Mouse (Mus musculus): ENCODE results near the gene Litaf. TPM values are rescaled to one million over a fixed set of nuclear protein-coding genes. Genes with fewer than 3 reads are reported as not detected.

Gene Litaf
- polyA plus RNA-seq, 1 experiment: 107 TPM

- H3K27me3 ChIP-seq (ENCODE audit: control insufficient read depth, insufficient read depth, low read length): no peaks in the 10 kb centered on the region; the same call in 1 of the 2 replicates
- H3K4me3 ChIP-seq (ENCODE audit: control insufficient read depth, insufficient read depth, low read length): no peak overlapping the region
- H3K4me1 ChIP-seq (replicated peaks; ENCODE audit: control insufficient read depth, insufficient read depth, low read length): peaks cover 24% of the 10 kb centered on the region
- no peaks in the 10 kb centered on the region for H3K36me3 ChIP-seq (ENCODE audit: control insufficient read depth, insufficient read depth, low read length)
- H3K27ac ChIP-seq (ENCODE audit: control insufficient read depth, insufficient read depth, low read length): no peak overlapping the region
- peak; percentile 60 for DNase-seq
- 3% methylated on average over 5 of the region's 5 CpGs for WGBS
- TF ChIP-seq POLR2A (IDR thresholded peaks at IDR 0.05; ENCODE audit: control insufficient read depth, extremely low read depth, insufficient read depth, low read length, poor library complexity): no peak
Measured at GRCm38 (mm10) chr16:10969342-10969741, 96.6 kb downstream of the Litaf start.

DNA sequence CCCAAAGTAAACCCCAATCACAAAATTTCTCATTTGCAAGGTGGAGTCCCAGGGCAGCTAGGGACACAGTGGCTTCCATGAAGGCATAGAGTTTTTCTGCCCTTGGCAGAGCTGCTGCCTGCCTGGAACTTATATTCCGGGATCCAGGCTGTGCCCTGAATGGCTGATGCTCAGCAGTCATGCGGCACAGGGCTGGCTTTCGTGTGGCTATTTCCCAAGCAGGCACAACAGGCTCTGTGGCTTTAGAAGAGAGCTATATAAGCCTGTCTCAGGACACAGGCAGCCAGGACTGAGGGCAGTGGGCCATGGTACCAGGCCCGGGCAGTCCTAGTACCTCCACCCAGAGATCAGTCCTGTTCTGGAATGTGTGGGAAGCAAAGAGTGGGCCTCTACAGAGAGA, 97.7 kb downstream of the Litaf start:
- Histone ChIP-seq H3K27me3 (ENCODE audit: control insufficient read depth, insufficient read depth, low read length) (no peaks in the 10 kb centered on the region; the same call in 1 of the 2 replicates), H3K27ac (ENCODE audit: control insufficient read depth, insufficient read depth, low read length) (no peak overlapping the region), H3K36me3 (ENCODE audit: control insufficient read depth, insufficient read depth, low read length) (no peaks in the 10 kb centered on the region), H3K4me3 (ENCODE audit: control insufficient read depth, insufficient read depth, low read length) (no peak overlapping the region), H3K4me1 (replicated peaks; ENCODE audit: control insufficient read depth, insufficient read depth, low read length) (peaks cover 24% of the 10 kb centered on the region)
- TF ChIP-seq POLR2A (IDR thresholded peaks at IDR 0.05; ENCODE audit: control insufficient read depth, extremely low read depth, insufficient read depth, low read length, poor library complexity) (no peak), CTCF (IDR thresholded peaks at IDR 0.05; ENCODE audit: borderline replicate concordance, control insufficient read depth, extremely low read depth, insufficient read depth, low read length, poor library complexity) (no peak)
- no peak for DNase-seq
- WGBS: 91% methylated on average over 4 of the region's 4 CpGs

GRCm38 (mm10) chr16:10967756-10968155, 98.2 kb downstream of the Litaf start:
- TF ChIP-seq CTCF (IDR thresholded peaks at IDR 0.05; ENCODE audit: borderline replicate concordance, control insufficient read depth, extremely low read depth, insufficient read depth, low read length, poor library complexity) (no peak), POLR2A (IDR thresholded peaks at IDR 0.05; ENCODE audit: control insufficient read depth, extremely low read depth, insufficient read depth, low read length, poor library complexity) (no peak)
- H3K36me3 ChIP-seq (ENCODE audit: control insufficient read depth, insufficient read depth, low read length): no peaks in the 10 kb centered on the region
- H3K27me3 ChIP-seq (ENCODE audit: control insufficient read depth, insufficient read depth, low read length): no peaks in the 10 kb centered on the region; the same call in 1 of the 2 replicates
- WGBS: 91% methylated on average over 7 of the region's 7 CpGs
- no peak overlapping the region for H3K4me3 ChIP-seq (ENCODE audit: control insufficient read depth, insufficient read depth, low read length)
- DNase-seq: no peak
- H3K27ac ChIP-seq (ENCODE audit: control insufficient read depth, insufficient read depth, low read length): no peak overlapping the region
- peaks cover 24% of the 10 kb centered on the region for H3K4me1 ChIP-seq (replicated peaks; ENCODE audit: control insufficient read depth, insufficient read depth, low read length)

GRCm38 (mm10) chr16:10967013-10967412, 98.9 kb downstream of the Litaf start:
- no peaks in the 10 kb centered on the region for H3K36me3 ChIP-seq (ENCODE audit: control insufficient read depth, insufficient read depth, low read length)
- no peak for TF ChIP-seq CTCF (IDR thresholded peaks at IDR 0.05; ENCODE audit: borderline replicate concordance, control insufficient read depth, extremely low read depth, insufficient read depth, low read length, poor library complexity)
- TF ChIP-seq POLR2A (IDR thresholded peaks at IDR 0.05; ENCODE audit: control insufficient read depth, extremely low read depth, insufficient read depth, low read length, poor library complexity): no peak
- H3K27me3 ChIP-seq (ENCODE audit: control insufficient read depth, insufficient read depth, low read length): no peaks in the 10 kb centered on the region; the same call in 1 of the 2 replicates
- peaks cover 24% of the 10 kb centered on the region for H3K4me1 ChIP-seq (replicated peaks; ENCODE audit: control insufficient read depth, insufficient read depth, low read length)
- H3K27ac ChIP-seq (ENCODE audit: control insufficient read depth, insufficient read depth, low read length): no peak overlapping the region
- 71% methylated on average over 6 of the region's 6 CpGs for WGBS
- DNase-seq: no peak
- H3K4me3 ChIP-seq (ENCODE audit: control insufficient read depth, insufficient read depth, low read length): no peak overlapping the region

DNA sequence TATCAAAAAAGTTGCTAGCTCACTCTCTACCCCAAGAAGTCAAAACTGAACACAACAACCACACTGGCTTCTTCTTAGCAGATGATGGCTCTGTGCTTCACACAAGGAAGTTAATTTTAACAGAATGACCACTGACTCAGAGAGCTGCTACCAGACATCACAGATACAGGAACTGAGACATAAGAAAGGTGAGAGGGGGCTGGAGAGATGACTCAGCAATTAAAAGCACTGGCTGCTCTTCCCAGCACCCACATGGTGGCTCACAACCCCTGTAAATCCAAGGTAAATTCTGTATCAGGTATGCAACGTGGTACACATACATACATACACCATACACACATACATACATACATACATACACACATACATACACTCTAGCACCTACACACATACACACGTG, 100.9 kb downstream of the Litaf start:
- Histone ChIP-seq H3K27ac (ENCODE audit: control insufficient read depth, insufficient read depth, low read length) (no peak overlapping the region), H3K4me1 (replicated peaks; ENCODE audit: control insufficient read depth, insufficient read depth, low read length) (peaks cover 23% of the 10 kb centered on the region), H3K4me3 (ENCODE audit: control insufficient read depth, insufficient read depth, low read length) (no peak overlapping the region), H3K27me3 (ENCODE audit: control insufficient read depth, insufficient read depth, low read length) (no peaks in the 10 kb centered on the region; the same call in 1 of the 2 replicates), H3K36me3 (ENCODE audit: control insufficient read depth, insufficient read depth, low read length) (no peaks in the 10 kb centered on the region)
- DNase-seq: no peak
- WGBS: 82% methylated on average over 2 of the region's 2 CpGs
- TF ChIP-seq POLR2A (IDR thresholded peaks at IDR 0.05; ENCODE audit: control insufficient read depth, extremely low read depth, insufficient read depth, low read length, poor library complexity) (no peak), CTCF (IDR thresholded peaks at IDR 0.05; ENCODE audit: borderline replicate concordance, control insufficient read depth, extremely low read depth, insufficient read depth, low read length, poor library complexity) (no peak)

GRCm38 (mm10) chr16:10960916-10961315, 105.0 kb downstream of the Litaf start:
- Histone ChIP-seq H3K36me3 (ENCODE audit: control insufficient read depth, insufficient read depth, low read length) (no peaks in the 10 kb centered on the region), H3K4me1 (replicated peaks; ENCODE audit: control insufficient read depth, insufficient read depth, low read length) (peaks cover 15% of the 10 kb centered on the region; the same call in 1 of the 2 replicates), H3K27me3 (ENCODE audit: control insufficient read depth, insufficient read depth, low read length) (no peaks in the 10 kb centered on the region; the same call in 1 of the 2 replicates), H3K4me3 (ENCODE audit: control insufficient read depth, insufficient read depth, low read length) (no peak overlapping the region), H3K27ac (ENCODE audit: control insufficient read depth, insufficient read depth, low read length) (no peak overlapping the region)
- 98% methylated on average over 10 of the region's 10 CpGs for WGBS
- TF ChIP-seq CTCF (IDR thresholded peaks at IDR 0.05; ENCODE audit: borderline replicate concordance, control insufficient read depth, extremely low read depth, insufficient read depth, low read length, poor library complexity): no peak
- no peak for TF ChIP-seq POLR2A (IDR thresholded peaks at IDR 0.05; ENCODE audit: control insufficient read depth, extremely low read depth, insufficient read depth, low read length, poor library complexity)
- DNase-seq: no peak

Measured in thymus, adult 2 months (tissue).